16 mouse cellular contexts compared by ENCODE assay signal in the genomic region with DNA sequence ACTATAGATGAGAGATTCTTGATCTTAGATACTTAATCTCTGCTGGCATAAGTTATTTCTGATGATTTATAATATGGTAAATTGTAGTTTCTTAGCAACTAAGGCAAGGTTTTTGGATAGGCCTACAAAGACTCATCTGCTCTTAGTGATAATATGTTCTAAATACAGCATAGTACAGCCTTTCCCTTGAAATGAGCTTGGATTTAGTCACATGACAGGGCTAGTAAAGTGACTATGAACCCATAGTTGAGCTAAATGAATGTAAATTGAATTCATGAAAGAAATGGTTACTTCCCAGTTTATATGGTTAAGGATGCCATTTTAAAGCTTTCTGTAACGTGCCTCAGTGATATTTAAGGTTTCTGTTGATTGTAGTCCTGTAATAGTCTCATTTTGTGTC. TPM values are rescaled to one million over a fixed set of nuclear protein-coding genes. Genes with fewer than 3 reads are reported as not detected.
A peak's percentile ranks its signal among the peaks of the same experiment; 100 is the strongest.
DNase-seq lines count a peak whose midpoint lies in the region; ATAC-seq and TF ChIP-seq lines count a peak whose summit lies in the region.
"Had no signal": no experiment of that assay in that cellular context is flagged by ENCODE, and none has a peak within 500 bp of the region (broad histone marks: within the 10 kb centered on the region; RNA-seq: fewer than 3 reads in every experiment).

No protein-coding gene starts in this region.

- peaks cover 2% of the 10 kb centered on the region; the same call in 1 of the 2 replicates for H3K79me2 ChIP-seq in heart, adult 2 months (replicated peaks; ENCODE audit: control insufficient read depth, insufficient read depth, low read length)
- peaks cover 67% of the 10 kb centered on the region for H3K79me2 ChIP-seq in myocyte (ENCODE audit: control insufficient read depth, insufficient read depth)

- no peak for TF ChIP-seq POLR2A in heart, adult 2 months (IDR thresholded peaks at IDR 0.05; ENCODE audit: insufficient read depth, low read depth, low read length)
- no peak for TF ChIP-seq POLR2A in myocyte (IDR thresholded peaks at IDR 0.05; ENCODE audit: insufficient read length, low read depth)

- no peaks in the 10 kb centered on the region for H3K9me3 ChIP-seq in heart, embryonic 11.5 days (replicated peaks; ENCODE audit: control insufficient read depth, low read length)
- no peaks in the 10 kb centered on the region for H3K9me3 ChIP-seq in lung, embryonic 15.5 days
- H3K9me3 ChIP-seq in hindbrain, embryonic 15.5 days = no peaks in the 10 kb centered on the region
- H3K9me3 ChIP-seq: embryonic facial prominence, embryonic 13.5 days; limb, embryonic 15.5 days had no signal

- H3K9ac ChIP-seq in heart, adult 2 months (ENCODE audit: low read depth, low read length) = no peak overlapping the region
- no peak overlapping the region for H3K9ac ChIP-seq in heart, embryonic 11.5 days (ENCODE audit: low read depth, low read length)
- no peak overlapping the region for H3K9ac ChIP-seq in lung, embryonic 15.5 days
- H3K9ac ChIP-seq in hindbrain, embryonic 15.5 days = 0 out of 2 replicates have a peak overlapping the region, but pooled peaks have one; percentile 16
- H3K9ac ChIP-seq: embryonic facial prominence, embryonic 13.5 days; limb, embryonic 15.5 days had no signal

- peaks cover 20% of the 10 kb centered on the region for H3K36me3 ChIP-seq in heart, adult 2 months (ENCODE audit: control insufficient read depth, insufficient read depth, low read length)
- H3K36me3 ChIP-seq in heart, embryonic 11.5 days (ENCODE audit: control insufficient read depth, insufficient read depth, low read length) = no peaks in the 10 kb centered on the region
- H3K36me3 ChIP-seq in lung, embryonic 15.5 days = no peaks in the 10 kb centered on the region
- H3K36me3 ChIP-seq in hindbrain, embryonic 15.5 days = no peaks in the 10 kb centered on the region
- H3K36me3 ChIP-seq in myocyte (ENCODE audit: control insufficient read depth, insufficient read depth) = no peaks in the 10 kb centered on the region
- H3K36me3 ChIP-seq: embryonic facial prominence, embryonic 13.5 days; limb, embryonic 15.5 days had no signal

- intact Hi-C loops in heart, adult 2 months (cut with DNase I) = no loop called here

- no peak overlapping the region for H3K4me2 ChIP-seq in heart, embryonic 11.5 days
- H3K4me2 ChIP-seq in lung, embryonic 15.5 days = peak overlapping the region; percentile 64; the same call in 1 of the 2 replicates
- H3K4me2 ChIP-seq in hindbrain, embryonic 15.5 days = peak overlapping the region; percentile 76
- peak overlapping the region; percentile 90 for H3K4me2 ChIP-seq in myocyte (ENCODE audit: low read depth)

- no peak overlapping the region for H3ac ChIP-seq in myocyte (ENCODE audit: control insufficient read depth, insufficient read length)

- H3K4me1 ChIP-seq in heart, adult 2 months (ENCODE audit: control insufficient read depth, insufficient read depth, low read length) = peaks cover 11% of the 10 kb centered on the region
- peaks cover 9% of the 10 kb centered on the region for H3K4me1 ChIP-seq in heart, embryonic 11.5 days (ENCODE audit: control insufficient read depth, insufficient read depth, low read length)
- peaks cover 15% of the 10 kb centered on the region for H3K4me1 ChIP-seq in lung, embryonic 15.5 days
- H3K4me1 ChIP-seq in hindbrain, embryonic 15.5 days (replicated peaks) = peaks cover 26% of the 10 kb centered on the region

- 57% methylated on average over 1 of the region's 1 CpGs for WGBS in heart, adult 2 months
- WGBS in heart, embryonic 11.5 days (ENCODE audit: insufficient replicate concordance) = 84% methylated on average over 1 of the region's 1 CpGs
- 85% methylated on average over 1 of the region's 1 CpGs for WGBS in lung, embryonic 15.5 days
- 70% methylated on average over 1 of the region's 1 CpGs for WGBS in hindbrain, embryonic 15.5 days

- H3K4me3 ChIP-seq in heart, adult 2 months = peak overlapping the region; percentile 92; the same call in 1 of the 2 replicates
- no peak overlapping the region for H3K4me3 ChIP-seq in heart, embryonic 11.5 days (ENCODE audit: low read depth, low read length)
- no peak overlapping the region for H3K4me3 ChIP-seq in lung, embryonic 15.5 days
- H3K4me3 ChIP-seq in hindbrain, embryonic 15.5 days = no peak overlapping the region
- H3K4me3 ChIP-seq in myocyte = peak overlapping the region; percentile 88

- TF ChIP-seq CTCF in heart, adult 2 months (IDR thresholded peaks at IDR 0.05) = no peak

- no peak for ATAC-seq in heart, embryonic 11.5 days (replicated peaks; ENCODE audit: insufficient number of reproducible peaks, low FRiP score, low TSS enrichment)
- no peak for ATAC-seq in lung, embryonic 15.5 days (ENCODE audit: borderline replicate concordance, extremely low read depth, low FRiP score, low TSS enrichment)
- ATAC-seq in hindbrain, embryonic 15.5 days (ENCODE audit: low FRiP score, low read depth) = no peak
- ATAC-seq: forebrain, embryonic 16.5 days had no signal

- H3K27ac ChIP-seq in heart, adult 2 months = peak overlapping the region; percentile 3; the same call in 1 of the 2 replicates
- no peak overlapping the region for H3K27ac ChIP-seq in heart, embryonic 11.5 days (ENCODE audit: low read depth, low read length)
- no peak overlapping the region for H3K27ac ChIP-seq in lung, embryonic 15.5 days
- H3K27ac ChIP-seq in hindbrain, embryonic 15.5 days (replicated peaks) = no peak overlapping the region
- H3K27ac ChIP-seq: embryonic facial prominence, embryonic 13.5 days; limb, embryonic 15.5 days had no signal

- DNase-seq in heart, adult 2 months = no peak
- no peak for DNase-seq in lung, postnatal 25 days (ENCODE audit: low spot score)
- DNase-seq in testis, postnatal 14 days (ENCODE audit: low spot score) = no peak
- DNase-seq: cerebellum, postnatal 10 days; gastrocnemius, postnatal 25 days; heart, postnatal 14 days; kidney, adult 18-20 months; kidney, postnatal 4 days had no signal

- no peak for TF ChIP-seq EP300 in heart, adult 2 months (IDR thresholded peaks at IDR 0.05; ENCODE audit: insufficient read depth, low read depth, low read length)

- H3K27me3 ChIP-seq in heart, adult 2 months (ENCODE audit: control insufficient read depth, insufficient read depth, low read length) = no peaks in the 10 kb centered on the region
- H3K27me3 ChIP-seq in heart, embryonic 11.5 days (ENCODE audit: control insufficient read depth, insufficient read depth, low read length) = no peaks in the 10 kb centered on the region
- no peaks in the 10 kb centered on the region for H3K27me3 ChIP-seq in lung, embryonic 15.5 days
- H3K27me3 ChIP-seq in hindbrain, embryonic 15.5 days = no peaks in the 10 kb centered on the region
- H3K27me3 ChIP-seq in myocyte (ENCODE audit: control insufficient read depth, insufficient read depth, insufficient read length) = no peaks in the 10 kb centered on the region
- H3K27me3 ChIP-seq: embryonic facial prominence, embryonic 13.5 days; limb, embryonic 15.5 days had no signal

TF ChIP-seq in myocyte, 11 proteins besides CTCF, POLR2A, EP300 and RAD21:
- TF ChIP-seq USF1 (IDR thresholded peaks at IDR 0.05; ENCODE audit: low read depth) (peak; percentile 64), CEBPB (IDR thresholded peaks at IDR 0.05; ENCODE audit: insufficient read depth, poor library complexity, severe bottlenecking) (no peak)

RNA-seq across cellular contexts. Expression of a gene that starts 2.3 kb away (rescaled TPM):
- 100 to 1,000 TPM; 123 to 124 TPM for total RNA-seq in heart, adult 2 months (2021)
- 282 and 290 TPM in 2 replicates for polyA plus RNA-seq in heart, adult 2 months (2012; rRNA removed)
- polyA plus RNA-seq in heart, embryonic 11.5 days (2014; fragmentation: Nextera tagmentation; extraction: Ambion mirVana) = 127 and 134 TPM in 2 replicates
- 126 and 134 TPM in 2 replicates for polyA plus RNA-seq in lung, embryonic 15.5 days (2015; fragmentation: Nextera tagmentation; extraction: Ambion mirVana)
- polyA plus RNA-seq in hindbrain, embryonic 15.5 days (2015; fragmentation: Nextera tagmentation; extraction: Ambion mirVana) = 185 and 190 TPM in 2 replicates
- 349 TPM for polyA plus RNA-seq in myocyte (2012; fragmentation: generic; extraction: Trizol)

RNA-seq across cellular contexts. Expression of a gene that starts 29.1 kb away (rescaled TPM):
- total RNA-seq in heart, adult 2 months (2021) = 1 to 10 TPM; 8.5 to 10.0 TPM
- 7.1 and 7.8 TPM in 2 replicates for polyA plus RNA-seq in heart, adult 2 months (2012; rRNA removed)
- polyA plus RNA-seq in heart, embryonic 11.5 days (2014; fragmentation: Nextera tagmentation; extraction: Ambion mirVana) = 29.1 and 31.2 TPM in 2 replicates
- polyA plus RNA-seq in lung, embryonic 15.5 days (2015; fragmentation: Nextera tagmentation; extraction: Ambion mirVana) = 40.0 TPM in 2 replicates
- polyA plus RNA-seq in hindbrain, embryonic 15.5 days (2015; fragmentation: Nextera tagmentation; extraction: Ambion mirVana) = 29.9 and 33.8 TPM in 2 replicates
- 49.5 TPM for polyA plus RNA-seq in myocyte (2012; fragmentation: generic; extraction: Trizol)
- total RNA-seq: megakaryocyte-erythroid progenitor cell, adult 5-6 weeks had no signal

Comparison
In these comparisons a context has a peak if more than half of its experiments do, and no peak if none do; other contexts are left out.
1. H3K4me3 ChIP-seq: peak in heart, adult 2 months (single experiment) and myocyte (single experiment); none in heart, embryonic 11.5 days (single experiment), lung, embryonic 15.5 days (single experiment) and hindbrain, embryonic 15.5 days (single experiment).